Mouse (Mus musculus): ENCODE data around the gene Oma1. TPM values are rescaled to one million over a fixed set of nuclear protein-coding genes. Genes with fewer than 3 reads are reported as not detected.

Gene Oma1
- 4.0 and 5.4 TPM in 2 replicates for polyA plus RNA-seq (2012; rRNA removed)

GRCm38 (mm10) chr4:103313587-103314525 is at the start of gene Oma1:
Oma1 (plus strand) TSS chr4:103313812.
- Histone ChIP-seq H3K27ac (ENCODE audit: insufficient read depth, low read depth, low read length) (peak within 1 kb of the TSS; percentile 86), H3K36me3 (ENCODE audit: control insufficient read depth, insufficient read depth, low read length) (peaks cover 1% of the 10 kb centered on the region; the same call in 1 of the 2 replicates), H3K4me1 (ENCODE audit: control insufficient read depth, insufficient read depth, insufficient read length, low read length) (no peaks in the 10 kb centered on the region), H3K27me3 (ENCODE audit: control insufficient read depth, insufficient read depth, low read length) (no peaks in the 10 kb centered on the region; the same call in 1 of the 2 replicates), H3K4me3 (ENCODE audit: low read depth, low read length) (peak within 1 kb of the TSS; percentile 79)
- peak; percentile 88 for TF ChIP-seq CTCF (IDR thresholded peaks at IDR 0.05; ENCODE audit: extremely low read depth, insufficient read length, insufficient replicate concordance, low read depth, low read length)
- peak; percentile 56; the same call in 1 of the 2 replicates for TF ChIP-seq POLR2A (IDR thresholded peaks at IDR 0.05; ENCODE audit: low read depth, low read length)
- under 1% methylated on average over 61 of the region's 61 CpGs for WGBS

DNA sequence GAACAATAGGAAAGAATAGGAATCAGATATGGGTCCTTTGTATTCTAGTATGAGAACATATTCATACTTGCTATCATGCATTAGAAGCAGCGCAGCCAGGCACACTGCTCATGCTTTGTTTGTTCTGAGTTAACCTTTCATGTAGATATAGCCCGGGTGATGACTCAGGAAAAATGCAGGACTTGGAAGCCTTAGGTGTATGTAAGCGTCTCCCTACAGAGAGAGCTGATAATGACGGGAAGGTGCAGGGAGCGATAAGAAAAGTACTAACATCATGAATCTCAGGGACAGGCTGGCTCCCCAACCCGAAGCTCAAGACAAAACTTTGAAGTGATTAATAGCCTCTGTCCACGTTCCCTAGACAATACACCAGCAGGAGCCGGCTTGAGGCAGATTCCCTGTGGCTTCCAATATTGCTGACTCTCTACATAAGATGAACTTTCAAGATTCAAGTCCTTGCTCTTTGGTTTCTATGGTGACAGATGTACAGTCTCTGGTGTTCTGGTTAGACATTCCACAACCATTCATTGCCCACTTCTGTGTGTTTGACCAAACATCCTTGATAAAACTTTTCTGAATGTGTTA is 49.7 kb upstream of the Oma1 start:
- no peak for TF ChIP-seq CTCF (IDR thresholded peaks at IDR 0.05; ENCODE audit: extremely low read depth, insufficient read length, insufficient replicate concordance, low read depth, low read length)
- TF ChIP-seq POLR2A (IDR thresholded peaks at IDR 0.05; ENCODE audit: low read depth, low read length), result no peak
- Histone ChIP-seq H3K27me3 (ENCODE audit: control insufficient read depth, insufficient read depth, low read length) (no peaks in the 10 kb centered on the region), H3K4me1 (ENCODE audit: control insufficient read depth, insufficient read depth, insufficient read length, low read length) (peaks cover 2% of the 10 kb centered on the region; the same call in 1 of the 2 replicates), H3K4me3 (ENCODE audit: low read depth, low read length) (no peak overlapping the region), H3K36me3 (ENCODE audit: control insufficient read depth, insufficient read depth, low read length) (no peaks in the 10 kb centered on the region), H3K27ac (ENCODE audit: insufficient read depth, low read depth, low read length) (peak overlapping the region; percentile 21; the same call in 1 of the 2 replicates)
- WGBS, result 15% methylated on average over 8 of the region's 8 CpGs

GRCm38 (mm10) chr4:103265166-103265565 is 48.4 kb upstream of the Oma1 start:
- no peak for TF ChIP-seq CTCF (IDR thresholded peaks at IDR 0.05; ENCODE audit: extremely low read depth, insufficient read length, insufficient replicate concordance, low read depth, low read length)
- WGBS, result 50% methylated on average over 2 of the region's 2 CpGs
- Histone ChIP-seq H3K36me3 (ENCODE audit: control insufficient read depth, insufficient read depth, low read length) (no peaks in the 10 kb centered on the region), H3K27me3 (ENCODE audit: control insufficient read depth, insufficient read depth, low read length) (no peaks in the 10 kb centered on the region), H3K4me1 (ENCODE audit: control insufficient read depth, insufficient read depth, insufficient read length, low read length) (peaks cover 2% of the 10 kb centered on the region; the same call in 1 of the 2 replicates), H3K27ac (ENCODE audit: insufficient read depth, low read depth, low read length) (no peak overlapping the region), H3K4me3 (ENCODE audit: low read depth, low read length) (no peak overlapping the region)

DNA sequence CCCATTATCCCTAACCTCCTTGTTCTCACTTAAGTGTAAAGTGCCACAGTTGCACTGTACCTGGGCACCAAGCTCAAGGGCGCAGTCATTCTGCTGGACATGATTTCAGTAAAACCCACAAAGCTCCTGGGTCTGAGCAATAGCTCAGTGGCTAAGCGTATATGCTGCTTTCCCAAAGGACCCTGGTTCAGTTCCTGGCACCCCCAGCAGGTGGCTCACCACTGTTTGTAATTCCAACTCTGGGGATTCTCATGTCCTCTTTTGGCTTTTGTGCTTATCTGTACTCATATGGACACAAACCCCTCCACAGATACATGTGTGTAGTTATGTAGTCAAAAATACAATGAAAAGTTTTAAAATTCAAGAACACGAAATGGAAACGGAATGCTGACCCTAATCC is 44.3 kb upstream of the Oma1 start:
- H3K4me3 ChIP-seq (ENCODE audit: low read depth, low read length), result no peak overlapping the region

DNA sequence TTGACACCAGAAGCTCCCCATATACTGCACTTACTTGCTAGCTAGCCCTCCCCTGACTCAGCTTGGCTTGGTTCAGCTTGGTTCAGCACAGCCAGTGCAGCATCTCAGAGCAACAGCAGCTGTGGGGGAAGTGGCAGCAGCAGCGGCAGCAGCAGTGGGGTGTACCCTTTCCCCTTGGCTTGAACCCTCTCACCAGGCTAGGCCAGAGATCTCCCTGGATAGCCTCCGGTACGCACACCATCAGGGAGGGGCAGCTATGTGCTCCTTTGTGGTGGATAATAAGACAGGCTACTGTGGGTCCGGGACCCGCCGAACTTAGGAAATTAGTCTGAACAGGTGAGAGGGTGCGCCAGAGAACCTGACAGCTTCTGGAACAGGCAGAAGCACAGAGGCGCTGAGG is 40.6 kb upstream of the Oma1 start:
- H3K36me3 ChIP-seq (ENCODE audit: control insufficient read depth, insufficient read depth, low read length), result no peaks in the 10 kb centered on the region
- H3K27ac ChIP-seq (ENCODE audit: insufficient read depth, low read depth, low read length), result no peak overlapping the region
- no peaks in the 10 kb centered on the region for H3K4me1 ChIP-seq (ENCODE audit: control insufficient read depth, insufficient read depth, insufficient read length, low read length)
- WGBS, result 59% methylated on average over 7 of the region's 8 CpGs
- H3K27me3 ChIP-seq (ENCODE audit: control insufficient read depth, insufficient read depth, low read length), result no peaks in the 10 kb centered on the region
- TF ChIP-seq POLR2A (IDR thresholded peaks at IDR 0.05; ENCODE audit: low read depth, low read length), result no peak
- no peak for TF ChIP-seq CTCF (IDR thresholded peaks at IDR 0.05; ENCODE audit: extremely low read depth, insufficient read length, insufficient replicate concordance, low read depth, low read length)
- H3K4me3 ChIP-seq (ENCODE audit: low read depth, low read length), result no peak overlapping the region

More for the DNA sequence above, 44.3 kb upstream of the Oma1 start:
- Histone ChIP-seq H3K27me3 (ENCODE audit: control insufficient read depth, insufficient read depth, low read length) (no peaks in the 10 kb centered on the region), H3K36me3 (ENCODE audit: control insufficient read depth, insufficient read depth, low read length) (no peaks in the 10 kb centered on the region), H3K4me1 (ENCODE audit: control insufficient read depth, insufficient read depth, insufficient read length, low read length) (no peaks in the 10 kb centered on the region; the same call in 1 of the 2 replicates), H3K27ac (ENCODE audit: insufficient read depth, low read depth, low read length) (no peak overlapping the region)
- 86% methylated on average over 4 of the region's 4 CpGs for WGBS
- TF ChIP-seq POLR2A (IDR thresholded peaks at IDR 0.05; ENCODE audit: low read depth, low read length), result no peak
- TF ChIP-seq CTCF (IDR thresholded peaks at IDR 0.05; ENCODE audit: extremely low read depth, insufficient read length, insufficient replicate concordance, low read depth, low read length), result peak; percentile 27; the same call in 1 of the 2 replicates

DNA sequence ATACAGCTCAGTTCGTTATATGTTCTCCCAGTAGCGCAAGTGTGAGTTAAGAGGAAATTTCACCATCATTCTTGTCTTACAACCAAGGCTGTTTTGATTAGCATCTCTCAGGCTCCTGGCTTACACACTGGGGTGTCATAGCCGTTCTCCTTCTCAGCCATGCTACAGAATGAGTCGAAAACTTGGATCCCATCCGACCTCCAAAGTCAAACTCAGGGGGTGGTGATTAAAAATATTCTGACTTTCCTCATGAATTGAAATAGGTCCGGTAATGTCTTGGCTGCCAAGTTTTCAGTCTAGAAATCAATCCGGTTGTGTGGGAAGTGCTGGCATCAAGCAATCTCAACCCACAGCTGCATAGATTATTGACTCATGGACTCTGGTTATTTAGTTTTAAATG is 25.3 kb upstream of the Oma1 start:
- no peaks in the 10 kb centered on the region for H3K4me1 ChIP-seq (ENCODE audit: control insufficient read depth, insufficient read depth, insufficient read length, low read length)
- WGBS, result 79% methylated on average over 7 of the region's 7 CpGs
- no peak overlapping the region for H3K4me3 ChIP-seq (ENCODE audit: low read depth, low read length)
- TF ChIP-seq CTCF (IDR thresholded peaks at IDR 0.05; ENCODE audit: extremely low read depth, insufficient read length, insufficient replicate concordance, low read depth, low read length), result no peak
- TF ChIP-seq POLR2A (IDR thresholded peaks at IDR 0.05; ENCODE audit: low read depth, low read length), result no peak
- no peaks in the 10 kb centered on the region for H3K36me3 ChIP-seq (ENCODE audit: control insufficient read depth, insufficient read depth, low read length)
- H3K27me3 ChIP-seq (ENCODE audit: control insufficient read depth, insufficient read depth, low read length), result no peaks in the 10 kb centered on the region
- H3K27ac ChIP-seq (ENCODE audit: insufficient read depth, low read depth, low read length), result no peak overlapping the region

GRCm38 (mm10) chr4:103290763-103291162 is 22.8 kb upstream of the Oma1 start, which contains the start of gene 4921539E11Rik:
4921539E11Rik (minus strand) TSS chr4:103290863.
- Histone ChIP-seq H3K27me3 (ENCODE audit: control insufficient read depth, insufficient read depth, low read length) (no peaks in the 10 kb centered on the region), H3K4me3 (ENCODE audit: low read depth, low read length) (no peak within 1 kb of the TSS), H3K27ac (ENCODE audit: insufficient read depth, low read depth, low read length) (no peak within 1 kb of the TSS), H3K4me1 (ENCODE audit: control insufficient read depth, insufficient read depth, insufficient read length, low read length) (no peaks in the 10 kb centered on the region), H3K36me3 (ENCODE audit: control insufficient read depth, insufficient read depth, low read length) (no peaks in the 10 kb centered on the region)
- 69% methylated on average over 2 of the region's 2 CpGs for WGBS
- TF ChIP-seq CTCF (IDR thresholded peaks at IDR 0.05; ENCODE audit: extremely low read depth, insufficient read length, insufficient replicate concordance, low read depth, low read length), result no peak
- no peak for TF ChIP-seq POLR2A (IDR thresholded peaks at IDR 0.05; ENCODE audit: low read depth, low read length)

Measured in small intestine, adult 2 months (tissue).